Mouse (Mus musculus): ENCODE measurements around the gene Saa4. TPM values are rescaled to one million over a fixed set of nuclear protein-coding genes. Genes with fewer than 3 reads are reported as not detected.
"Not testable (repeated sequence)": the region's sequence is repeated elsewhere in the genome, so short reads cannot be mapped to it uniquely, and the experiment has no call there.

Saa4 gene
- 0.18 TPM in 1 of 2 replicates, not detected in the other for polyA plus RNA-seq (2015; fragmentation: Nextera tagmentation; extraction: Ambion mirVana)

GRCm38 (mm10) chr7:46732458-46732857, at the start of gene Saa4:
Saa4 (minus strand) TSS chr7:46732603.
- Histone ChIP-seq H3K4me1 (no peaks in the 10 kb centered on the region), H3K27me3 (replicated peaks) (no peaks in the 10 kb centered on the region), H3K36me3 (no peaks in the 10 kb centered on the region), H3K4me3 (no peak within 1 kb of the TSS), H3K4me2 (no peak within 1 kb of the TSS), H3K27ac (replicated peaks) (no peak within 1 kb of the TSS), H3K9ac (no peak within 1 kb of the TSS), H3K9me3 (no peaks in the 10 kb centered on the region)
- ATAC-seq (ENCODE audit: extremely low read depth, insufficient number of reproducible peaks, low FRiP score, low TSS enrichment) = no peak
- 70% methylated on average over 4 of the region's 4 CpGs for WGBS

- Histone ChIP-seq H3K4me1 (no peaks in the 10 kb centered on the region), H3K36me3 (peaks cover 88% of the 10 kb centered on the region), H3K9ac (no peak overlapping the region), H3K9me3 (no peaks in the 10 kb centered on the region), H3K27ac (replicated peaks) (no peak overlapping the region), H3K27me3 (replicated peaks) (no peaks in the 10 kb centered on the region), H3K4me3 (no peak overlapping the region), H3K4me2 (no peak overlapping the region)
- ATAC-seq (ENCODE audit: extremely low read depth, insufficient number of reproducible peaks, low FRiP score, low TSS enrichment) = no peak
- 51% methylated on average over 4 of the region's 4 CpGs for WGBS
Measured at GRCm38 (mm10) chr7:46770706-46771105, 38.3 kb upstream of the Saa4 start.

- no peak overlapping the region for H3K27ac ChIP-seq (replicated peaks)
- H3K36me3 ChIP-seq = peaks cover 86% of the 10 kb centered on the region
- no peak for ATAC-seq (ENCODE audit: extremely low read depth, insufficient number of reproducible peaks, low FRiP score, low TSS enrichment)
- no peaks in the 10 kb centered on the region for H3K9me3 ChIP-seq
- no peak overlapping the region for H3K9ac ChIP-seq
- 84% methylated on average over 7 of the region's 7 CpGs for WGBS
- no peaks in the 10 kb centered on the region for H3K4me1 ChIP-seq
- H3K27me3 ChIP-seq (replicated peaks) = no peaks in the 10 kb centered on the region
- no peak overlapping the region for H3K4me3 ChIP-seq
- H3K4me2 ChIP-seq = no peak overlapping the region
Measured at GRCm38 (mm10) chr7:46768451-46768850, 36.0 kb upstream of the Saa4 start.

- ATAC-seq (ENCODE audit: extremely low read depth, insufficient number of reproducible peaks, low FRiP score, low TSS enrichment) = no peak
- H3K9me3 ChIP-seq = no peaks in the 10 kb centered on the region
- H3K4me2 ChIP-seq = no peak overlapping the region
- peaks cover 86% of the 10 kb centered on the region for H3K36me3 ChIP-seq
- no peak overlapping the region for H3K9ac ChIP-seq
- no peak overlapping the region for H3K27ac ChIP-seq (replicated peaks)
- H3K4me1 ChIP-seq = no peaks in the 10 kb centered on the region
- H3K4me3 ChIP-seq = no peak overlapping the region
- H3K27me3 ChIP-seq (replicated peaks) = no peaks in the 10 kb centered on the region
Measured at GRCm38 (mm10) chr7:46767371-46767770, 35.0 kb upstream of the Saa4 start.

GRCm38 (mm10) chr7:46764672-46765071, 32.3 kb upstream of the Saa4 start:
- 85% methylated on average over 8 of the region's 8 CpGs for WGBS
- ATAC-seq (ENCODE audit: extremely low read depth, insufficient number of reproducible peaks, low FRiP score, low TSS enrichment) = no peak
- no peak overlapping the region for H3K9ac ChIP-seq
- H3K9me3 ChIP-seq = no peaks in the 10 kb centered on the region
- no peak overlapping the region for H3K27ac ChIP-seq (replicated peaks)
- no peaks in the 10 kb centered on the region for H3K27me3 ChIP-seq (replicated peaks)
- peaks cover 95% of the 10 kb centered on the region for H3K36me3 ChIP-seq
- H3K4me1 ChIP-seq = no peaks in the 10 kb centered on the region
- H3K4me2 ChIP-seq = no peak overlapping the region
- H3K4me3 ChIP-seq = no peak overlapping the region

GRCm38 (mm10) chr7:46762601-46763000, 30.2 kb upstream of the Saa4 start:
- ATAC-seq (ENCODE audit: extremely low read depth, insufficient number of reproducible peaks, low FRiP score, low TSS enrichment) = no peak
- no peak overlapping the region for H3K9ac ChIP-seq
- no peak overlapping the region for H3K4me2 ChIP-seq
- peaks cover 89% of the 10 kb centered on the region for H3K36me3 ChIP-seq
- no peaks in the 10 kb centered on the region for H3K27me3 ChIP-seq (replicated peaks)
- no peaks in the 10 kb centered on the region for H3K9me3 ChIP-seq
- 90% methylated on average over 5 of the region's 5 CpGs for WGBS
- H3K27ac ChIP-seq (replicated peaks) = no peak overlapping the region
- H3K4me1 ChIP-seq = no peaks in the 10 kb centered on the region
- H3K4me3 ChIP-seq = no peak overlapping the region

- H3K4me3 ChIP-seq = no peak overlapping the region
- no peaks in the 10 kb centered on the region for H3K4me1 ChIP-seq
- H3K9ac ChIP-seq = no peak overlapping the region
- no peaks in the 10 kb centered on the region for H3K27me3 ChIP-seq (replicated peaks)
- no peak overlapping the region for H3K27ac ChIP-seq (replicated peaks)
- no peak for ATAC-seq (ENCODE audit: extremely low read depth, insufficient number of reproducible peaks, low FRiP score, low TSS enrichment)
- H3K9me3 ChIP-seq = no peaks in the 10 kb centered on the region
- H3K36me3 ChIP-seq = peaks cover 79% of the 10 kb centered on the region
- WGBS = 71% methylated on average over 11 of the region's 11 CpGs
- H3K4me2 ChIP-seq = no peak overlapping the region
Measured at GRCm38 (mm10) chr7:46761049-46761795, 28.8 kb upstream of the Saa4 start.

GRCm38 (mm10) chr7:46751490-46751889, 19.1 kb upstream of the Saa4 start, which contains the start of gene Saa2:
Saa2 (plus strand) TSS chr7:46751790.
- Histone ChIP-seq H3K9ac (no peak within 1 kb of the TSS), H3K36me3 (no peaks in the 10 kb centered on the region), H3K27ac (replicated peaks) (no peak within 1 kb of the TSS), H3K4me1 (0 out of 2 replicates have a peak, but pooled peaks cover 5% of the 10 kb centered on the region), H3K4me3 (no peak within 1 kb of the TSS), H3K9me3 (no peaks in the 10 kb centered on the region), H3K27me3 (replicated peaks) (no peaks in the 10 kb centered on the region), H3K4me2 (no peak within 1 kb of the TSS)
- ATAC-seq (ENCODE audit: extremely low read depth, insufficient number of reproducible peaks, low FRiP score, low TSS enrichment) = no peak
- 59% methylated on average over 3 of the region's 3 CpGs for WGBS

- H3K4me2 ChIP-seq = no peak overlapping the region
- H3K4me3 ChIP-seq = no peak overlapping the region
- H3K9ac ChIP-seq = no peak overlapping the region
- H3K27ac ChIP-seq (replicated peaks) = no peak overlapping the region
- WGBS = 53% methylated on average over 3 of the region's 3 CpGs
- H3K9me3 ChIP-seq = no peaks in the 10 kb centered on the region
- 0 out of 2 replicates have a peak, but pooled peaks cover 5% of the 10 kb centered on the region for H3K4me1 ChIP-seq
- no peaks in the 10 kb centered on the region for H3K36me3 ChIP-seq
- no peaks in the 10 kb centered on the region for H3K27me3 ChIP-seq (replicated peaks)
- no peak for ATAC-seq (ENCODE audit: extremely low read depth, insufficient number of reproducible peaks, low FRiP score, low TSS enrichment)
Measured at GRCm38 (mm10) chr7:46748459-46748858, 16.1 kb upstream of the Saa4 start.

GRCm38 (mm10) chr7:46746381-46746780, 14.0 kb upstream of the Saa4 start:
- Histone ChIP-seq H3K36me3 (no peaks in the 10 kb centered on the region), H3K4me3 (no peak overlapping the region), H3K4me2 (no peak overlapping the region), H3K4me1 (0 out of 2 replicates have a peak, but pooled peaks cover 5% of the 10 kb centered on the region), H3K27ac (replicated peaks) (no peak overlapping the region), H3K9me3 (no peaks in the 10 kb centered on the region), H3K9ac (no peak overlapping the region), H3K27me3 (replicated peaks) (no peaks in the 10 kb centered on the region)
- no peak for ATAC-seq (ENCODE audit: extremely low read depth, insufficient number of reproducible peaks, low FRiP score, low TSS enrichment)
- 78% methylated on average over 7 of the region's 7 CpGs for WGBS

GRCm38 (mm10) chr7:46745816-46746215, 13.4 kb upstream of the Saa4 start:
- H3K4me3 ChIP-seq = no peak overlapping the region
- ATAC-seq (ENCODE audit: extremely low read depth, insufficient number of reproducible peaks, low FRiP score, low TSS enrichment) = no peak
- H3K27ac ChIP-seq (replicated peaks) = no peak overlapping the region
- no peaks in the 10 kb centered on the region for H3K36me3 ChIP-seq
- H3K4me2 ChIP-seq = no peak overlapping the region
- no peaks in the 10 kb centered on the region for H3K27me3 ChIP-seq (replicated peaks)
- WGBS = 68% methylated on average over 3 of the region's 3 CpGs
- 0 out of 2 replicates have a peak, but pooled peaks cover 5% of the 10 kb centered on the region for H3K4me1 ChIP-seq
- H3K9ac ChIP-seq = no peak overlapping the region
- H3K9me3 ChIP-seq = no peaks in the 10 kb centered on the region

GRCm38 (mm10) chr7:46742880-46743279, 10.5 kb upstream of the Saa4 start, which contains the start of gene Saa1:
Saa1 (minus strand) TSS chr7:46742980.
- H3K4me1 ChIP-seq; H3K9me3 ChIP-seq; H3K27ac ChIP-seq (replicated peaks); H3K27me3 ChIP-seq (replicated peaks); H3K9ac ChIP-seq; H3K4me2 ChIP-seq; H3K4me3 ChIP-seq; H3K36me3 ChIP-seq; ATAC-seq (ENCODE audit: extremely low read depth, insufficient number of reproducible peaks, low FRiP score, low TSS enrichment): not testable (repeated sequence)
- 70% methylated on average over 3 of the region's 3 CpGs for WGBS
